Mouse (Mus musculus) liver, embryonic 14.5 days (tissue): Measurements from ENCODE around the gene Hebp1.

Source experiments
- CTCF ChIP-seq: IDR thresholded peaks from 2 replicates; pipeline ENCODE4 v1.5.1; 2016; ENCODE audit warnings: antibody characterized with exemption, low read depth, control low read depth
- EP300 ChIP-seq: IDR thresholded peaks from 2 replicates; pipeline ENCODE4 v1.6.1; 2016; ENCODE audit warnings: antibody characterized with exemption, low read depth

DNA sequence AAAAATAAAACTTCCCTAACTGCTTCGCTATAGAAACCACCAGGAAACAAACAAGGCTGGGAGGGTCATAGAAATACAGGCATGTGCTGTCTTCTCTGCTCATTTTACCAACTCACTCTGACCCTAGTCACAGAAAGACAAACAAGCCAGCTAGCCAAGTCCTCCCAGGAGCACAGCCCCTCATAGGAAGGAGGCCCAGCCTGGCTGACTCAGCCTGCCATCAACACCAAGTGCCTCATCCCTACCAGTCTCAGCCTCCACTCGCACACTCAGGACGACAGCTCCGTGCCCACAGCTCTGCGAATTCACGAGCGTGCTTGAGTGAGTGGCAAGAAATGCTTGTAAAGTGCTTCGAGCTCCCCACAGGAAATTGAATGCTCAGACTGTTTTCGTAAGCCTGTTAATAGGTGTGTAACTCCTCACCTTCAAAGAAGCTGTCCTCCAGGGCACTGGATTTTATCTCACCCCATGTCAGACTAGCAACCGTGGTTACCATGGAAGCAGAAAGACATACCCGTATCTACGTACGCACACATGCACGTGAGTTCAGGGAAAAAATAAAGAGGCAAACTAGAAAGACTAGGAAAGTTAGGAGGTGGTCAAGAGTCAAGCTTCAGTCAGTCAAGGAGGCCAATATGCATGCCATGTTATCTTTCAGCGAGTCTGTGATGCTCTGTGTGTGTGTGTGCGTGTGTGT lies 56.2 kb downstream of the Hebp1 start:
- TF ChIP-seq CTCF (no peak), EP300 (no peak)
